Mouse (Mus musculus) cortical plate, adult 2 months (tissue): ENCODE data around the gene Lgals12.

Experiments used
- CTCF ChIP-seq: fragments of 200-500 bp; IDR thresholded peaks from 2 replicates; pipeline ENCODE4 v1.5.1; 2011; ENCODE audit warnings: mild to moderate bottlenecking, control low read depth, low read length; ENCODE audit not compliant: insufficient read depth; ENCODE audit errors: extremely low read depth
- POLR2A ChIP-seq: fragments of 200-500 bp; IDR thresholded peaks from 2 replicates; pipeline ENCODE4 v1.6.1; 2011; ENCODE audit warnings: mild to moderate bottlenecking, low read length, control low read depth; ENCODE audit not compliant: insufficient read depth; ENCODE audit errors: extremely low read depth

DNA sequence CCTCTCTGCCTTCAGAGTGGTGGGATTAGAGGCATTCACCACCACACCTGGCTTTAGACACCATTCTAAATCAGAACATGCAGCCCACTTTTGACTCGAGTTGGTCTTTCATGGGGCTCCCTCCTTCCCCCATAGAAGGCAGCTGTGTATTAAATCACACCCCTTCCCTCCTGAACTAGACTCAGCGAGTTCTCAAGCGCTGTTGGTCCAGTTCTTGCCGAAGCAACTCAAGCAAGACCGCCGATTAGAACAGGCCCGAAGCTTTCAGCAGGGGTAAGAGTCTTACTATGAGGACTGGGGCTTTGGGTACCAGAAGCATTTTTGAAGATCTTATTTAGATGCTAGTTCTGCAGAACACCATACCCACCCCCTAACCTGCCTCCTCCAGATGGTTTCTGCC, 6.2 kb upstream of the Lgals12 start:
- TF ChIP-seq POLR2A (no peak), CTCF (no peak)
